Mouse (Mus musculus) C2C12 (cell line): ENCODE measurements around the gene Lgalsl.

Experiments
- CTCF ChIP-seq: IDR thresholded peaks from one replicate; pipeline ENCODE4 v1.5.1; 2011; ENCODE audit not compliant: control insufficient read depth, insufficient read depth, insufficient read length
- FOSL1 ChIP-seq: IDR thresholded peaks from one replicate; pipeline ENCODE4 v1.8.0; 2011; ENCODE audit warnings: mild to moderate bottlenecking, low read length; ENCODE audit not compliant: poor library complexity, insufficient read depth, severe bottlenecking
- MAX ChIP-seq: IDR thresholded peaks from one replicate; pipeline ENCODE4 v1.6.1; 2011; ENCODE audit warnings: mild to moderate bottlenecking, control low read depth
- USF1 ChIP-seq: IDR thresholded peaks from one replicate; pipeline ENCODE4 v1.6.1; 2011; ENCODE audit warnings: low read depth, mild to moderate bottlenecking, control low read depth, moderate library complexity

DNA sequence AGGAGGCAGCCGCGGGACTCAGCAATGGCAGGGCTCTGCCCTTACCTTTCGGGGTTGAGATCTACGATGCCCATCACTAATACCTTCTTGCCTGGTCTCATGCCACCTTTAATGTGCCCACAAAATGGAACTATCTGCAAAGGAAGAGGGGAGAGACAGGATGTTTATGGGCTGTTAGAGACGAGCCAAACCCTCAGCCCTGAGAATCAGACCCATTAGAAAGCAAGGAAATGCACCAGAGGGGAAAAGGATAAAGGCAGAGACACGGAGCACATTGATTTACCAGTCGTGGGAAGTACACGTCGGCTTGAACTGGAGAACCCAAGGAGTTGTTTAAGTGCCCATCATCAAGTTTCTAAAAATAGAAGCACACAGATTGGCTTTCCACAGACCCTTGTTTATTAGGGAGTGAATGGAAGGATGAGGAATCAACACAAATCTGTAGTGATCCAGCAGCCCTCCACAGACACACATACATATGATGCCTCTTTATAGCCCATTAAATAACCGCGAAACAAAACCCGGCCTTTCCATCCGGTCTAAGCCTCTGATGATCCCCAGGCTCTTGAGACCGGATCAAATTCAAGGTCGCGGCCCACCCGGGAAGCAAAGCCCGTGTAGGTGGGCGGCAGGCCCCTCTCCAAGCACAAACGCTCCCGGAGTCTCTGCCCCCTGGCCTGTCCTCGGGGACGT lies 717 bp downstream of the Lgalsl start:
- TF ChIP-seq FOSL1 (no peak), CTCF (no peak), USF1 (no peak), MAX (no peak)
